Mouse (Mus musculus): ENCODE measurements at regions not wholly inside any gene's neighbourhood (a gene's known extent, or its start where the extent isn't known, plus 50 kb on each side); places are given as distances from the start of the nearest gene placed in this dataset.

DNA sequence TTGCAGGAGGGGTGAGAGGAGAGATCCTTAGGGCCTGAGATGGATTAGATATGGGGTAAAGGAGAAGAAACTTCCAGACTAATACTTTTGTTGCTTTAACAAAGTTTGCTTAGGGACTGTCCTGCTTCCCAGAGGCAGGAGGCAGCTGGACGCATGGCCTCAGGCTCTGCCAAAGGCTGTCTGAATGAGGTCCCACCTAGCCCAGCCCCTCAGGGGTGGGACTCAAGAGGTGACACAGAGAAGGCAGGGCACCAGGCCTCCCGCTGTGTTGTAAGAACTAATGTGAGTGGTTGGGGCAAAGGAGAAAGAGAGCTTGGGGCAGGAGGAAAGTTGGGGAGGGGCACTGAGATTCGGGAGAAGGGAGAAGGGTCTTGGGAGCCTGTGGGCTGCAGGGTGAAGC, 145.9 kb upstream of the Stt3b start:
- TF ChIP-seq TCF12 (IDR thresholded peaks at IDR 0.05; ENCODE audit: insufficient read depth, poor library complexity, severe bottlenecking) = no peak
- no peak for TF ChIP-seq USF1 (IDR thresholded peaks at IDR 0.05; ENCODE audit: low read depth)
- TF ChIP-seq POLR2AphosphoS2 (IDR thresholded peaks at IDR 0.05; ENCODE audit: insufficient read length, low read depth) = no peak
- no peak for TF ChIP-seq MYOD1 (IDR thresholded peaks at IDR 0.05; ENCODE audit: control insufficient read depth in 1 of 3, insufficient read length in 2 of 3, low read depth in 2 of 3)
- no peak for TF ChIP-seq POLR2A (IDR thresholded peaks at IDR 0.05; ENCODE audit: insufficient read length, low read depth)
- no peak for TF ChIP-seq CEBPB (IDR thresholded peaks at IDR 0.05; ENCODE audit: insufficient read depth, poor library complexity, severe bottlenecking)
- TF ChIP-seq MAX (IDR thresholded peaks at IDR 0.05; ENCODE audit: low read depth) = no peak

Data from myocyte (in vitro differentiated cells).